Mouse (Mus musculus) embryonic facial prominence, embryonic 14.5 days (tissue): ENCODE results near the gene Gm853. TPM values are rescaled to one million over a fixed set of nuclear protein-coding genes. Genes with fewer than 3 reads are reported as not detected.

ENCODE experiments used
- polyA plus RNA-seq: library from polyadenylated mRNA; unstranded; fragments of >200 nt; fragmentation: Nextera tagmentation; extraction: Ambion mirVana; gene quantifications from 2 replicates; pipeline ENCODE4 v1.2.1, GENCODE M21; 2014

The Gm853 gene
- polyA plus RNA-seq, 1 experiment from 2014 or later = not detected

Other genes with a start within 250 kb of the Gm853 start
- 4.0 and 6.7 TPM in 2 replicates for gene Adgrb2, start 237.5 kb downstream of the Gm853 start, polyA plus RNA-seq
- gene Col16a1, start 174.6 kb downstream of the Gm853 start, polyA plus RNA-seq = 180 and 188 TPM in 2 replicates
- 67.1 and 68.6 TPM in 2 replicates for gene Pef1, start 119.8 kb downstream of the Gm853 start, polyA plus RNA-seq
- 0.19 and 0.30 TPM in 2 replicates for gene Hcrtr1, start 83.0 kb downstream of the Gm853 start, polyA plus RNA-seq
- 21.8 and 23.9 TPM in 2 replicates for gene Tinagl1, start 47.3 kb downstream of the Gm853 start, polyA plus RNA-seq
- 89.2 and 113 TPM in 2 replicates for gene Serinc2, start 56.8 kb upstream of the Gm853 start, polyA plus RNA-seq
- 89.0 and 117 TPM in 2 replicates for gene Fabp3, start 86.2 kb upstream of the Gm853 start, polyA plus RNA-seq
- gene Gm10570, start 86.3 kb upstream of the Gm853 start, polyA plus RNA-seq = not detected in 2 replicates
- 73.3 and 75.2 TPM in 2 replicates for gene Zcchc17, start 137.5 kb upstream of the Gm853 start, polyA plus RNA-seq
- 119 and 134 TPM in 2 replicates for gene Snrnp40, start 137.7 kb upstream of the Gm853 start, polyA plus RNA-seq